24 mouse cellular contexts compared by ENCODE assay signal in the genomic region with DNA sequence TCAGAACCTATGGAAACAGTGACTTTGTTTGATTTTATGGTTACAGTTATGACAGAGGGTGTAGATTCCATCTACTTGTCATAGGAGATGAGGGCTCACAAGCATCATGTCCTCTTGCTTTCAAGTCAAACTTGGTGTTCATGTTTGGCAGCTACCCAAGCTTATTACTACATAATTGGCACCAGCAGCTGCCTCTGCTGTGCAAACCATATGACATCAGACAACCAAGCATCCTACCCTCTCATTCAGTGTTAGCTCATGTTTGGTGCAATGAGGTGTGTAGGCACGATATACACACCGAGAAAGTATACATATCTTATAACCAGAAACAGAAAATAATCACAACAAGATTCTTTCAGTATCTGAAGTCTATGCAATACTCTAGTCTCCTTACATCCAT.
DNase-seq lines count a peak whose midpoint lies in the region; ATAC-seq and TF ChIP-seq lines count a peak whose summit lies in the region.
"Had no signal": no experiment of that assay in that cellular context is flagged by ENCODE, and none has a peak within 500 bp of the region (broad histone marks: within the 10 kb centered on the region; RNA-seq: fewer than 3 reads in every experiment).

No protein-coding gene starts in this region.

- ATAC-seq in hindbrain, embryonic 14.5 days (ENCODE audit: low FRiP score) = no peak
- no peak for ATAC-seq in hindbrain, embryonic 12.5 days (ENCODE audit: low FRiP score)
- ATAC-seq in midbrain, postnatal 0 days (ENCODE audit: low FRiP score) = peak; percentile 27; the same call in 1 of the 2 replicates
- no peak for ATAC-seq in midbrain, embryonic 16.5 days
- ATAC-seq in limb, embryonic 14.5 days (ENCODE audit: low FRiP score, low read depth) = no peak
- ATAC-seq in megakaryocyte-erythroid progenitor cell, adult 5-6 weeks (replicated peaks; ENCODE audit: low FRiP score, low TSS enrichment, poor library complexity, severe bottlenecking) = no peak
- ATAC-seq: activated CD4-positive, CD25-positive, alpha-beta regulatory T cell, adult 4 months; intestine, postnatal 0 days had no signal

- H3K4me2 ChIP-seq in hindbrain, embryonic 14.5 days (replicated peaks) = no peak overlapping the region
- no peak overlapping the region for H3K4me2 ChIP-seq in hindbrain, embryonic 12.5 days (replicated peaks)
- no peak overlapping the region for H3K4me2 ChIP-seq in midbrain, postnatal 0 days (ENCODE audit: low read depth, low read length, poor library complexity, severe bottlenecking)
- no peak overlapping the region for H3K4me2 ChIP-seq in midbrain, embryonic 16.5 days (ENCODE audit: low read length)
- H3K4me2 ChIP-seq in limb, embryonic 14.5 days (replicated peaks; ENCODE audit: low read depth, low read length, severe bottlenecking) = no peak overlapping the region
- H3K4me2 ChIP-seq: heart, embryonic 13.5 days; kidney, embryonic 15.5 days; liver, embryonic 15.5 days; lung, embryonic 15.5 days had no signal

- no peak overlapping the region for H3K9ac ChIP-seq in hindbrain, embryonic 14.5 days
- H3K9ac ChIP-seq in hindbrain, embryonic 12.5 days = no peak overlapping the region
- no peak overlapping the region for H3K9ac ChIP-seq in midbrain, postnatal 0 days (replicated peaks; ENCODE audit: low read length, poor library complexity, severe bottlenecking)
- no peak overlapping the region for H3K9ac ChIP-seq in midbrain, embryonic 16.5 days (ENCODE audit: low read depth, low read length)
- no peak overlapping the region for H3K9ac ChIP-seq in limb, embryonic 14.5 days (ENCODE audit: low read depth, low read length, severe bottlenecking)
- H3K9ac ChIP-seq: heart, embryonic 13.5 days; kidney, embryonic 15.5 days; liver, embryonic 15.5 days; lung, embryonic 15.5 days had no signal

- H3K4me1 ChIP-seq in hindbrain, embryonic 14.5 days (replicated peaks; ENCODE audit: control insufficient read depth, insufficient read depth, low read length) = no peaks in the 10 kb centered on the region
- no peaks in the 10 kb centered on the region for H3K4me1 ChIP-seq in hindbrain, embryonic 12.5 days
- H3K4me1 ChIP-seq in midbrain, postnatal 0 days (ENCODE audit: insufficient read depth, low read length) = no peaks in the 10 kb centered on the region
- no peaks in the 10 kb centered on the region for H3K4me1 ChIP-seq in midbrain, embryonic 16.5 days (ENCODE audit: control insufficient read depth, insufficient read depth, low read length)
- no peaks in the 10 kb centered on the region for H3K4me1 ChIP-seq in limb, embryonic 14.5 days (ENCODE audit: control insufficient read depth, insufficient read depth, low read length)
- H3K4me1 ChIP-seq: heart, embryonic 13.5 days; kidney, embryonic 15.5 days; liver, embryonic 15.5 days; lung, embryonic 15.5 days; megakaryocyte, embryonic 14.5 days had no signal

- 82% methylated on average over 2 of the region's 2 CpGs for WGBS in hindbrain, embryonic 14.5 days
- WGBS in hindbrain, embryonic 12.5 days = 91% methylated on average over 2 of the region's 2 CpGs
- WGBS in midbrain, postnatal 0 days = 90% methylated on average over 2 of the region's 2 CpGs
- 90% methylated on average over 2 of the region's 2 CpGs for whole genome bisulfite sequencing in midbrain, embryonic 16.5 days
- 84% methylated on average over 2 of the region's 2 CpGs for WGBS in limb, embryonic 14.5 days

- no peak for TF ChIP-seq POLR2A in limb, embryonic 14.5 days (IDR thresholded peaks at IDR 0.05; ENCODE audit: borderline replicate concordance, extremely low read depth, insufficient read depth, insufficient read length)

- no peak overlapping the region for H3K4me3 ChIP-seq in hindbrain, embryonic 14.5 days (replicated peaks; ENCODE audit: low read length)
- H3K4me3 ChIP-seq in hindbrain, embryonic 12.5 days = no peak overlapping the region
- no peak overlapping the region for H3K4me3 ChIP-seq in midbrain, postnatal 0 days (ENCODE audit: low read depth, low read length)
- H3K4me3 ChIP-seq in midbrain, embryonic 16.5 days (ENCODE audit: low read depth, low read length) = no peak overlapping the region
- no peak overlapping the region for H3K4me3 ChIP-seq in limb, embryonic 14.5 days (replicated peaks; ENCODE audit: low read length)
- H3K4me3 ChIP-seq: heart, adult 2 months; heart, embryonic 13.5 days; kidney, embryonic 15.5 days; liver, embryonic 15.5 days; lung, embryonic 15.5 days; megakaryocyte, embryonic 14.5 days had no signal

- H3K27me3 ChIP-seq in hindbrain, embryonic 14.5 days (ENCODE audit: control insufficient read depth, insufficient read depth, low read length) = no peaks in the 10 kb centered on the region
- no peaks in the 10 kb centered on the region for H3K27me3 ChIP-seq in hindbrain, embryonic 12.5 days
- H3K27me3 ChIP-seq in midbrain, postnatal 0 days (ENCODE audit: insufficient read depth, low read length) = no peaks in the 10 kb centered on the region
- no peaks in the 10 kb centered on the region for H3K27me3 ChIP-seq in midbrain, embryonic 16.5 days (ENCODE audit: control insufficient read depth, insufficient read depth, low read depth, low read length)
- no peaks in the 10 kb centered on the region for H3K27me3 ChIP-seq in limb, embryonic 14.5 days (ENCODE audit: control insufficient read depth, insufficient read depth, low read length)
- H3K27me3 ChIP-seq: heart, embryonic 13.5 days; kidney, embryonic 15.5 days; liver, embryonic 15.5 days; lung, embryonic 15.5 days; megakaryocyte, embryonic 14.5 days had no signal

- no peak for TF ChIP-seq CTCF in midbrain, postnatal 0 days (IDR thresholded peaks at IDR 0.05)

- H3K36me3 ChIP-seq in hindbrain, embryonic 14.5 days (replicated peaks; ENCODE audit: control insufficient read depth, insufficient read depth) = no peaks in the 10 kb centered on the region
- no peaks in the 10 kb centered on the region for H3K36me3 ChIP-seq in hindbrain, embryonic 12.5 days
- H3K36me3 ChIP-seq in midbrain, postnatal 0 days (ENCODE audit: insufficient read depth, low read length) = no peaks in the 10 kb centered on the region
- H3K36me3 ChIP-seq in midbrain, embryonic 16.5 days (ENCODE audit: control insufficient read depth, insufficient read depth, low read length) = no peaks in the 10 kb centered on the region
- no peaks in the 10 kb centered on the region for H3K36me3 ChIP-seq in limb, embryonic 14.5 days (ENCODE audit: control insufficient read depth, insufficient read depth, low read length)
- H3K36me3 ChIP-seq: heart, embryonic 13.5 days; kidney, embryonic 15.5 days; liver, embryonic 15.5 days; lung, embryonic 15.5 days had no signal

- H3K27ac ChIP-seq in hindbrain, embryonic 14.5 days = no peak overlapping the region
- no peak overlapping the region for H3K27ac ChIP-seq in hindbrain, embryonic 12.5 days
- H3K27ac ChIP-seq in midbrain, postnatal 0 days (ENCODE audit: low read depth, low read length) = no peak overlapping the region
- no peak overlapping the region for H3K27ac ChIP-seq in midbrain, embryonic 16.5 days (ENCODE audit: low read length)
- no peak overlapping the region for H3K27ac ChIP-seq in limb, embryonic 14.5 days (replicated peaks; ENCODE audit: low read depth, low read length)
- H3K27ac ChIP-seq: heart, adult 2 months; heart, embryonic 13.5 days; kidney, embryonic 15.5 days; liver, embryonic 15.5 days; lung, embryonic 15.5 days had no signal

- no peaks in the 10 kb centered on the region for H3K9me3 ChIP-seq in hindbrain, embryonic 14.5 days (ENCODE audit: control insufficient read depth, low read length)
- H3K9me3 ChIP-seq in hindbrain, embryonic 12.5 days (replicated peaks) = no peaks in the 10 kb centered on the region
- no peaks in the 10 kb centered on the region for H3K9me3 ChIP-seq in midbrain, postnatal 0 days (ENCODE audit: low read length)
- no peaks in the 10 kb centered on the region for H3K9me3 ChIP-seq in midbrain, embryonic 16.5 days (replicated peaks; ENCODE audit: control insufficient read depth, low read length, poor library complexity, severe bottlenecking)
- no peaks in the 10 kb centered on the region for H3K9me3 ChIP-seq in limb, embryonic 14.5 days (ENCODE audit: control insufficient read depth, low read length)
- H3K9me3 ChIP-seq: heart, embryonic 13.5 days; kidney, embryonic 15.5 days; liver, embryonic 15.5 days; lung, embryonic 15.5 days; megakaryocyte, embryonic 14.5 days had no signal

- peak; percentile 38 to 51 for DNase-seq in cerebellum, postnatal 14 days
- DNase-seq in cerebellum, adult 9-11 months = no peak
- peak; percentile 45 for DNase-seq in hindbrain, embryonic 14.5 days (ENCODE audit: low spot score)
- DNase-seq in midbrain, postnatal 0 days (ENCODE audit: low spot score) = peak; percentile 80
- peak; percentile 34 for DNase-seq in limb, embryonic 14.5 days (ENCODE audit: low spot score)
- DNase-seq: B cell, adult 2 months; cerebellum, adult 11-12 months; gastrocnemius, postnatal 25 days; heart, adult 2 months; kidney, postnatal 36 days; layer of hippocampus, postnatal 36 days; liver; lung, postnatal 36 days; right cerebral cortex, postnatal 14 days had no signal
